Mouse (Mus musculus) lung, postnatal 0 days (tissue): ENCODE results near the gene Tmem229b. TPM values are rescaled to one million over a fixed set of nuclear protein-coding genes. Genes with fewer than 3 reads are reported as not detected.

Experiments
- ATAC-seq: fragments of 200-750 bp; cut with Nextera tagmentation; 2 replicates; pipeline ENCODE4 v1.8.0; 2017; ENCODE audit warnings: moderate library complexity
- DNase-seq: peaks from one replicate; pipeline ENCODE4 v3.0.0-alpha.2; 2016; ENCODE audit warnings: low spot score
- H3K27ac ChIP-seq: fragments of 300-500 bp; sonication (generic); 2 replicates; pipeline ENCODE4 v1.5.1; 2014; ENCODE audit warnings: antibody characterized with exemption, mild to moderate bottlenecking, low read length, mixed read lengths
- H3K27me3 ChIP-seq: fragments of 300-500 bp; sonication (generic); replicated peaks from 2 replicates; pipeline ENCODE4 v1.6.1; 2014; ENCODE audit warnings: low read length, mixed read lengths; ENCODE audit not compliant: insufficient read depth
- H3K36me3 ChIP-seq: fragments of 300-500 bp; sonication (generic); 2 replicates; pipeline ENCODE4 v1.6.1; 2014; ENCODE audit warnings: low read length, mixed read lengths; ENCODE audit not compliant: insufficient read depth
- H3K4me1 ChIP-seq: fragments of 300-500 bp; sonication (generic); 2 replicates; pipeline ENCODE4 v1.6.1; 2014; ENCODE audit warnings: antibody characterized with exemption, low read depth, low read length, mixed read lengths; ENCODE audit not compliant: insufficient read depth
- H3K4me2 ChIP-seq: fragments of 300-500 bp; sonication (generic); replicated peaks from 2 replicates; pipeline ENCODE4 v1.6.1; 2014; ENCODE audit warnings: low read depth, mild to moderate bottlenecking, low read length, moderate library complexity, mixed read lengths
- H3K4me3 ChIP-seq: fragments of 300-500 bp; sonication (generic); 2 replicates; pipeline ENCODE4 v1.5.1; 2014; ENCODE audit warnings: low read depth, low read length
- H3K9ac ChIP-seq: fragments of 300-500 bp; sonication (generic); replicated peaks from 2 replicates; pipeline ENCODE4 v1.6.1; 2014; ENCODE audit warnings: low read depth, mild to moderate bottlenecking
- H3K9me3 ChIP-seq: fragments of 300-500 bp; sonication (generic); 2 replicates; pipeline ENCODE4 v1.6.1; 2016; ENCODE audit warnings: low read length, mixed read lengths
- CTCF ChIP-seq: IDR thresholded peaks from 2 replicates; pipeline ENCODE4 v1.5.1; 2016; ENCODE audit warnings: antibody characterized with exemption, mild to moderate bottlenecking
- EP300 ChIP-seq: IDR thresholded peaks from 2 replicates; pipeline ENCODE4 v1.6.1; 2016; ENCODE audit warnings: antibody characterized with exemption, mild to moderate bottlenecking, control low read depth
- WGBS: fragments of 180-500 bp; shearing (Covaris S2); extraction: QIAGEN DNeasy Blood & Tissue Kit; methylation state at CpG from one replicate; pipeline ENCODE4 v1.1.7; 2014; 5-methylcytosine and 5-hydroxymethylcytosine counted together
- polyA plus RNA-seq: library from polyadenylated mRNA; unstranded; fragments of >200 nt; fragmentation: Nextera tagmentation; extraction: Ambion mirVana; gene quantifications from 2 replicates; pipeline ENCODE4 v1.2.1, GENCODE M21; 2015

The Tmem229b gene
- 5.1 and 5.3 TPM in 2 replicates for polyA plus RNA-seq

DNA sequence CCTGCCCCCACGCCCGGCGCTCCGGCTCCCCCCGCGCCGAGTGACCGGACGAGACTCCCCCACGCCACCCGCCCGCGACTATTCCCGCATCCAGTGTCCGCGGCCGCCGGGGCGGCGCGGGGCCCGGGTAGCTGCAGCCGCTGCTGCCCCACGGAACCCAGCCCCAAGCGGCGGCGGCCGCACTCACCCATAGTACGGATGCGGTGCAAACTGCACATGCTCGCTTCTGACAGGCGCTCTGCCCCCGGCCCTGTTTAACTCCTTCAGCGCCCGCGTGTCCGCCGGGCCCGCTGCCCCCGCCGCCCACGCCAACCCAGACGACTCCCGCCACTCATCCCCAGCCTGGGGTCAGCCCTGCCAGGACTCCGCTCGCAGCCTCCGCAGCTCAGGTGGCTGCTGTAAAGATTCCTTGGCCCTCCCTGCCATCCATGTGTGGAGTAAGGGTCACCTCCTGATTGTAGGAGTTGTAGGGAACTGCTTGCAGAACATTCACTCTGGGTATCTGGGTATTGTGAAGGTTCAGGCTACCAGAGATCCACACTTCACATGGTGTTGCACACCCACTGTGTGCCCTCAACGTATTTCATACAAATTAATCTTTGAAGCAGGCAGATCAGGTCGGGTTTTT is at the start of gene Tmem229b:
Gene Tmem229b, minus strand, starts transcription at position 502 of the 628 bp plus-strand sequence.
- Histone ChIP-seq H3K9me3 (no peaks in the 10 kb centered on the region), H3K4me1 (peaks cover 3% of the 10 kb centered on the region), H3K4me2 (peak within 1 kb of the TSS; percentile 87), H3K9ac (peak within 1 kb of the TSS; percentile 51), H3K36me3 (no peaks in the 10 kb centered on the region), H3K27me3 (no peaks in the 10 kb centered on the region), H3K27ac (peak within 1 kb of the TSS; percentile 15; the same call in 1 of the 2 replicates), H3K4me3 (peak within 1 kb of the TSS; percentile 85)
- ATAC-seq: peak; percentile 82
- peak; percentile 44 for DNase-seq
- TF ChIP-seq CTCF (no peak; the same call in 1 of the 2 replicates), EP300 (no peak)
- WGBS: 5% methylated on average over 20 of the region's 49 CpGs

- Histone ChIP-seq H3K4me1 (peaks cover 3% of the 10 kb centered on the region; the same call in 1 of the 2 replicates), H3K36me3 (peaks cover 11% of the 10 kb centered on the region), H3K9ac (no peak overlapping the region), H3K4me2 (no peak overlapping the region), H3K4me3 (no peak overlapping the region), H3K9me3 (no peaks in the 10 kb centered on the region), H3K27me3 (no peaks in the 10 kb centered on the region), H3K27ac (no peak overlapping the region)
- TF ChIP-seq EP300: no peak
- TF ChIP-seq CTCF: no peak
- ATAC-seq (no peak), DNase-seq (no peak)
- 79% methylated on average over 7 of the region's 7 CpGs for WGBS
These were observed 47.8 kb upstream of the Tmem229b start for GRCm38 (mm10) chr12:79055276-79055675.

DNA sequence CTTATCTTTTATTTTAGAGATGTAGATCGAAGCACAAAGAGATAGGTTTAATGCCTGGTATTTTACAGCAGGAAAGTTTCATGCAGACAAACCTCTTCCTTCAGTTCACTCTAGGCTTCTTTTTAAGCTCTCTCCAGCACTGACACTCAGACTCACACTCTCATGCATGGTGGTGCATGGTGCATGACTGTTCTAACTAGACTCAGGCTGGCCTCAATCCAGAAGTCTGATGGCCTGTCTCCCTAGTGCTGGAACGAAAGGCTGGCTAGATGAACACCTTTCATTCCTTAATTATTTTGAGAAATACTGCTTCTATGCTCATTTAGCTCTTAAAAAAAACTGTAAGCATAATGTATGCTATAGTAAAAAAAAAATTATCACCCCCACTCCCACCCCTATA is 44.6 kb upstream of the Tmem229b start:
- TF ChIP-seq CTCF (no peak), EP300 (no peak)
- WGBS: 82% methylated on average over 2 of the region's 2 CpGs
- H3K27me3 ChIP-seq: no peaks in the 10 kb centered on the region
- H3K4me1 ChIP-seq: 0 out of 2 replicates have a peak, but pooled peaks cover 3% of the 10 kb centered on the region
- no peak overlapping the region for H3K4me2 ChIP-seq
- ATAC-seq (no peak), DNase-seq (no peak)
- no peaks in the 10 kb centered on the region for H3K9me3 ChIP-seq
- no peak overlapping the region for H3K4me3 ChIP-seq
- H3K36me3 ChIP-seq: peaks cover 11% of the 10 kb centered on the region
- H3K9ac ChIP-seq: no peak overlapping the region
- no peak overlapping the region for H3K27ac ChIP-seq

GRCm38 (mm10) chr12:79050545-79051212 is 43.3 kb upstream of the Tmem229b start:
- peak; percentile 94 for ATAC-seq
- H3K36me3 ChIP-seq: peaks cover 11% of the 10 kb centered on the region
- no peak overlapping the region for H3K4me2 ChIP-seq
- WGBS: 44% methylated on average over 3 of the region's 3 CpGs
- H3K9ac ChIP-seq: no peak overlapping the region
- no peaks in the 10 kb centered on the region for H3K27me3 ChIP-seq
- TF ChIP-seq EP300 (peak; percentile 84), CTCF (0 out of 2 replicates have a peak, but pooled peaks have one; percentile 7)
- H3K9me3 ChIP-seq: no peaks in the 10 kb centered on the region
- H3K4me1 ChIP-seq: 0 out of 2 replicates have a peak, but pooled peaks cover 3% of the 10 kb centered on the region
- peak overlapping the region; percentile 43; the same call in 1 of the 2 replicates for H3K27ac ChIP-seq
- no peak overlapping the region for H3K4me3 ChIP-seq
- peak; percentile 93 for DNase-seq

GRCm38 (mm10) chr12:79049807-79050206 is 42.4 kb upstream of the Tmem229b start:
- WGBS: 78% methylated on average over 2 of the region's 2 CpGs
- ATAC-seq (no peak), DNase-seq (no peak)
- Histone ChIP-seq H3K9me3 (no peaks in the 10 kb centered on the region), H3K36me3 (peaks cover 8% of the 10 kb centered on the region; the same call in 1 of the 2 replicates), H3K9ac (no peak overlapping the region), H3K27me3 (no peaks in the 10 kb centered on the region), H3K4me1 (0 out of 2 replicates have a peak, but pooled peaks cover 3% of the 10 kb centered on the region), H3K4me2 (no peak overlapping the region), H3K27ac (peak overlapping the region; percentile 43), H3K4me3 (no peak overlapping the region)
- TF ChIP-seq EP300: no peak
- TF ChIP-seq CTCF: no peak

DNA sequence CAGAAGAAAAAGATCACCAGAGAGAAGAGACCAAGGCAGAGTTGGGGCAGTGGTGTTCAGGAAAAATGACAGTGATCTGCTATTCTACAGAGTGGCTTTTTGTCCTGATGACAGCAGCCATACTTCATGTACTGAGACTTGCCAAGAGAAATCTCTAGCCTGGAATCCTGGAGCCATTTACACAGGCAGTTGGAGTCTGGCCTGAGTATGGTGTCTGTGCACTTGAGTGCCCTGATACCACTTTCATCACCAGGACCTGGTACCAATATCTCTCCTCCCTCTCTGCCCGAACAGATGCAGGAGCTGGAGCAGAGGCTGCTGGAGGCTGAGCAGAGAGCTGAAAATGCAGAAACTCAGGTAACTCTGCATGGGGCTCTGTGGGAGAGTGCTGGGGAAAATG is 41.5 kb upstream of the Tmem229b start:
- H3K4me1 ChIP-seq: 0 out of 2 replicates have a peak, but pooled peaks cover 3% of the 10 kb centered on the region
- TF ChIP-seq CTCF: no peak
- TF ChIP-seq EP300: no peak
- no peaks in the 10 kb centered on the region for H3K9me3 ChIP-seq
- no peak overlapping the region for H3K9ac ChIP-seq
- no peak overlapping the region for H3K4me3 ChIP-seq
- no peak for ATAC-seq
- no peak overlapping the region for H3K27ac ChIP-seq
- WGBS: 94% methylated on average over 1 of the region's 1 CpGs
- DNase-seq: no peak
- no peaks in the 10 kb centered on the region for H3K27me3 ChIP-seq
- H3K36me3 ChIP-seq: 0 out of 2 replicates have a peak, but pooled peaks cover 3% of the 10 kb centered on the region
- no peak overlapping the region for H3K4me2 ChIP-seq
